In genomic region chr6:71293509-71293908, GRCm38 (mm10) we compare ENCODE assay signal across 26 mouse cellular contexts. TPM values are rescaled to one million over a fixed set of nuclear protein-coding genes. Genes with fewer than 3 reads are reported as not detected.
DNase-seq lines count a peak whose midpoint lies in the region; ATAC-seq and TF ChIP-seq lines count a peak whose summit lies in the region.
"Had no signal": no experiment of that assay in that cellular context is flagged by ENCODE, and none has a peak within 500 bp of the region (broad histone marks: within the 10 kb centered on the region; RNA-seq: fewer than 3 reads in every experiment).

No protein-coding gene starts in this region.

- peak; percentile 21 to 70 for DNase-seq in heart, adult 18-20 months
- DNase-seq in heart, postnatal 10 days, result no peak
- no peak for DNase-seq in testis, postnatal 10 days (ENCODE audit: low spot score)
- DNase-seq: adrenal gland, postnatal 14 days; cerebellum, adult 11-12 months; cerebellum, postnatal 25 days; kidney, adult 11 months; liver, embryonic 13.5 days; right cerebral cortex, postnatal 14 days; spleen, adult 18-20 months had no signal

- peak; percentile 62 for ATAC-seq in common myeloid progenitor, adult 5-6 weeks (replicated peaks; ENCODE audit: low read depth, poor library complexity, severe bottlenecking)
- no peak for ATAC-seq in midbrain, embryonic 13.5 days
- no peak for ATAC-seq in hindbrain, embryonic 13.5 days (ENCODE audit: low FRiP score)
- ATAC-seq: forebrain, embryonic 16.5 days; lung, postnatal 0 days had no signal

- no peak overlapping the region for H3K27ac ChIP-seq in testis, adult 2 months (ENCODE audit: control insufficient read depth, insufficient read depth, low read depth, low read length)
- no peak overlapping the region for H3K27ac ChIP-seq in midbrain, embryonic 13.5 days
- H3K27ac ChIP-seq in hindbrain, embryonic 13.5 days, result no peak overlapping the region
- H3K27ac ChIP-seq: embryonic facial prominence, embryonic 15.5 days; heart, embryonic 13.5 days; hindbrain, embryonic 10.5 days; limb, embryonic 13.5 days; liver, embryonic 13.5 days; stomach, embryonic 15.5 days had no signal

- intact Hi-C loops in heart, postnatal 10 days (cut with DNase I), result no loop called here

- H3K9ac ChIP-seq in midbrain, embryonic 13.5 days (replicated peaks), result no peak overlapping the region
- no peak overlapping the region for H3K9ac ChIP-seq in hindbrain, embryonic 13.5 days
- H3K9ac ChIP-seq: embryonic facial prominence, embryonic 15.5 days; heart, embryonic 13.5 days; limb, embryonic 13.5 days; liver, embryonic 13.5 days; stomach, embryonic 15.5 days had no signal

- no peaks in the 10 kb centered on the region; the same call in 1 of the 2 replicates for H3K4me1 ChIP-seq in testis, adult 2 months (ENCODE audit: control insufficient read depth, insufficient read depth, low read length)
- H3K4me1 ChIP-seq in midbrain, embryonic 13.5 days (replicated peaks), result no peaks in the 10 kb centered on the region
- H3K4me1 ChIP-seq in hindbrain, embryonic 13.5 days (replicated peaks), result no peaks in the 10 kb centered on the region
- H3K4me1 ChIP-seq: embryonic facial prominence, embryonic 15.5 days; heart, embryonic 13.5 days; hindbrain, embryonic 10.5 days; limb, embryonic 13.5 days; liver, embryonic 13.5 days; stomach, embryonic 15.5 days had no signal

- no peak overlapping the region for H3K4me2 ChIP-seq in midbrain, embryonic 13.5 days (replicated peaks)
- H3K4me2 ChIP-seq in hindbrain, embryonic 13.5 days, result no peak overlapping the region
- H3K4me2 ChIP-seq: embryonic facial prominence, embryonic 15.5 days; heart, embryonic 13.5 days; limb, embryonic 13.5 days; liver, embryonic 13.5 days; stomach, embryonic 15.5 days had no signal

- no peaks in the 10 kb centered on the region for H3K36me3 ChIP-seq in testis, adult 2 months (ENCODE audit: control insufficient read depth, insufficient read depth, low read length)
- no peaks in the 10 kb centered on the region for H3K36me3 ChIP-seq in midbrain, embryonic 13.5 days
- H3K36me3 ChIP-seq in hindbrain, embryonic 13.5 days, result no peaks in the 10 kb centered on the region
- H3K36me3 ChIP-seq: embryonic facial prominence, embryonic 15.5 days; heart, embryonic 13.5 days; hindbrain, embryonic 10.5 days; limb, embryonic 13.5 days; liver, embryonic 13.5 days; stomach, embryonic 15.5 days had no signal

- TF ChIP-seq CTCF in testis, adult 2 months (IDR thresholded peaks at IDR 0.05; ENCODE audit: control insufficient read depth, insufficient read depth, insufficient replicate concordance, low read depth, low read length), result no peak

- peak overlapping the region; percentile 28 for H3K4me3 ChIP-seq in testis, adult 2 months (ENCODE audit: control insufficient read depth, low read depth, low read length)
- no peak overlapping the region for H3K4me3 ChIP-seq in midbrain, embryonic 13.5 days (replicated peaks)
- H3K4me3 ChIP-seq in hindbrain, embryonic 13.5 days, result no peak overlapping the region
- H3K4me3 ChIP-seq: embryonic facial prominence, embryonic 15.5 days; heart, embryonic 13.5 days; hindbrain, embryonic 10.5 days; limb, embryonic 13.5 days; liver, embryonic 13.5 days; stomach, embryonic 15.5 days had no signal

- no peak for TF ChIP-seq POLR2A in testis, adult 2 months (IDR thresholded peaks at IDR 0.05; ENCODE audit: control insufficient read depth, low read depth, low read length)

- 81% methylated on average over 14 of the region's 14 CpGs for WGBS in midbrain, embryonic 13.5 days
- WGBS in hindbrain, embryonic 13.5 days, result 91% methylated on average over 14 of the region's 14 CpGs

- H3K27me3 ChIP-seq in testis, adult 2 months (ENCODE audit: control insufficient read depth, insufficient read depth, low read length), result no peaks in the 10 kb centered on the region
- no peaks in the 10 kb centered on the region for H3K27me3 ChIP-seq in midbrain, embryonic 13.5 days
- H3K27me3 ChIP-seq in hindbrain, embryonic 13.5 days, result no peaks in the 10 kb centered on the region
- H3K27me3 ChIP-seq: embryonic facial prominence, embryonic 15.5 days; heart, embryonic 13.5 days; limb, embryonic 13.5 days; liver, embryonic 13.5 days; stomach, embryonic 15.5 days had no signal

- no peaks in the 10 kb centered on the region for H3K9me3 ChIP-seq in midbrain, embryonic 13.5 days
- H3K9me3 ChIP-seq in hindbrain, embryonic 13.5 days, result no peaks in the 10 kb centered on the region
- H3K9me3 ChIP-seq: embryonic facial prominence, embryonic 15.5 days; hindbrain, embryonic 10.5 days; limb, embryonic 13.5 days; liver, embryonic 13.5 days; stomach, embryonic 15.5 days had no signal

RNA-seq across cellular contexts. Expression of gene Krcc1, which starts 22.0 kb away (rescaled TPM):
- 10 to 100 TPM; 60.6 to 63.9 TPM for total RNA-seq in heart, adult 18-20 months (2021)
- 10 to 100 TPM; 51.0 to 55.9 TPM for total RNA-seq in heart, postnatal 10 days (2021)
- polyA plus RNA-seq in testis, adult 2 months (2012; rRNA removed), result 20.5 and 24.4 TPM in 2 replicates
- total RNA-seq in common myeloid progenitor, adult 5-6 weeks (2017), result 85.9 and 98.2 TPM in 2 replicates
- polyA plus RNA-seq in midbrain, embryonic 13.5 days (2015; fragmentation: Nextera tagmentation; extraction: Ambion mirVana), result 21.0 and 25.1 TPM in 2 replicates
- 24.2 and 25.5 TPM in 2 replicates for polyA plus RNA-seq in hindbrain, embryonic 13.5 days (2015; fragmentation: Nextera tagmentation; extraction: Ambion mirVana)

RNA-seq across cellular contexts. Expression of gene Smyd1, which starts 28.5 kb away (rescaled TPM):
- 100 to 1,000 TPM; 337 to 360 TPM for total RNA-seq in heart, adult 18-20 months (2021)
- total RNA-seq in heart, postnatal 10 days (2021), result 100 to 1,000 TPM; 361 to 384 TPM
- 4.9 and 5.4 TPM in 2 replicates for polyA plus RNA-seq in testis, adult 2 months (2012; rRNA removed)
- total RNA-seq in common myeloid progenitor, adult 5-6 weeks (2017), result not detected in 2 replicates
- 0.21 TPM in 1 of 2 replicates, not detected in the other for polyA plus RNA-seq in midbrain, embryonic 13.5 days (2015; fragmentation: Nextera tagmentation; extraction: Ambion mirVana)
- 0.35 and 0.43 TPM in 2 replicates for polyA plus RNA-seq in hindbrain, embryonic 13.5 days (2015; fragmentation: Nextera tagmentation; extraction: Ambion mirVana)
- total RNA-seq: megakaryocyte-erythroid progenitor cell, adult 5-6 weeks; neutrophil, adult 5-6 weeks had no signal

RNA-seq across cellular contexts. Expression of gene Cd8b1, which starts 29.1 kb away (rescaled TPM):
- 1 to 10 TPM in 1 of 2 experiments, not detected in 1; 1.8 TPM for total RNA-seq in heart, adult 18-20 months (2021)
- total RNA-seq in heart, postnatal 10 days (2021), result under 1 TPM; 0.74 to 0.79 TPM
- 2.0 TPM in 2 replicates for polyA plus RNA-seq in testis, adult 2 months (2012; rRNA removed)
- not detected in 2 replicates for total RNA-seq in common myeloid progenitor, adult 5-6 weeks (2017)
- polyA plus RNA-seq in midbrain, embryonic 13.5 days (2015; fragmentation: Nextera tagmentation; extraction: Ambion mirVana), result not detected in 2 replicates
- polyA plus RNA-seq in hindbrain, embryonic 13.5 days (2015; fragmentation: Nextera tagmentation; extraction: Ambion mirVana), result 0.10 TPM in 1 of 2 replicates, not detected in the other
- total RNA-seq: layer of hippocampus, postnatal 25 days; left cerebral cortex, postnatal 10 days; megakaryocyte-erythroid progenitor cell, adult 5-6 weeks; midbrain, postnatal 0 days had no signal
- polyA plus RNA-seq: embryonic facial prominence, embryonic 15.5 days; forebrain, embryonic 16.5 days; limb, embryonic 13.5 days; liver, embryonic 13.5 days; midbrain, postnatal 0 days had no signal

Comparison
In these comparisons a context has a peak if more than half of its experiments do, and no peak if none do; other contexts are left out.
1. DNase-seq: peak in heart, adult 18-20 months (2 of 2); none in heart, postnatal 10 days (0 of 2) and testis, postnatal 10 days (single experiment).
2. RNA of gene Smyd1, which starts 28.5 kb away (total RNA-seq): 361 to 384 TPM in heart, postnatal 10 days and 337 to 360 TPM in heart, adult 18-20 months; not detected in common myeloid progenitor, adult 5-6 weeks; every median in the first group is over 100 times any median in the second.